Mouse (Mus musculus): ENCODE measurements around the gene Enah.

The Enah gene

GRCm38 (mm10) chr1:181873086-181873920 lies 146.5 kb downstream of the Enah start:
- no peak for DNase-seq (ENCODE audit: low spot score)

DNA sequence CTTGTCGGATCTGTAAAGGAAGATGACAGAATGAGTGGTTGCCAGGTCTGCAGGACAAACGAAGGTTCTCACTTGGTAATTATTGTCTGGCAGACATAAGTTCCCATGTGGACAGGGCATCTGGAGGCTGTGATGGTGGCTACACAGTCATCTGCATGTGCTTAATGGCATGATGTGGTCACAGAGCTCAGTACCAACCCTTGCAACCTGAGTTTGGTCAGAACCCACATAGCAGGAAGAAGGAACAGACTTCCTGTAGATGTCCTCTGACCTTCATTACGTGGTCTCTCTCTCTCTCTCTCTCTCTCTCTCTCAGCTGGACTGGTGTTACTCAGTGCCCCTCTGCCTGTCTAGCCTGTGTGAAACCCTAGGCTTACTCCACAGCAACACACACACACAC lies 147.2 kb downstream of the Enah start:
- no peak for DNase-seq (ENCODE audit: low spot score)

- no peak for DNase-seq (ENCODE audit: low spot score)
Observed at GRCm38 (mm10) chr1:181866429-181867280, 153.1 kb downstream of the Enah start.

- no peak for DNase-seq (ENCODE audit: low spot score)
Observed at GRCm38 (mm10) chr1:181865863-181866216, 153.9 kb downstream of the Enah start.

DNA sequence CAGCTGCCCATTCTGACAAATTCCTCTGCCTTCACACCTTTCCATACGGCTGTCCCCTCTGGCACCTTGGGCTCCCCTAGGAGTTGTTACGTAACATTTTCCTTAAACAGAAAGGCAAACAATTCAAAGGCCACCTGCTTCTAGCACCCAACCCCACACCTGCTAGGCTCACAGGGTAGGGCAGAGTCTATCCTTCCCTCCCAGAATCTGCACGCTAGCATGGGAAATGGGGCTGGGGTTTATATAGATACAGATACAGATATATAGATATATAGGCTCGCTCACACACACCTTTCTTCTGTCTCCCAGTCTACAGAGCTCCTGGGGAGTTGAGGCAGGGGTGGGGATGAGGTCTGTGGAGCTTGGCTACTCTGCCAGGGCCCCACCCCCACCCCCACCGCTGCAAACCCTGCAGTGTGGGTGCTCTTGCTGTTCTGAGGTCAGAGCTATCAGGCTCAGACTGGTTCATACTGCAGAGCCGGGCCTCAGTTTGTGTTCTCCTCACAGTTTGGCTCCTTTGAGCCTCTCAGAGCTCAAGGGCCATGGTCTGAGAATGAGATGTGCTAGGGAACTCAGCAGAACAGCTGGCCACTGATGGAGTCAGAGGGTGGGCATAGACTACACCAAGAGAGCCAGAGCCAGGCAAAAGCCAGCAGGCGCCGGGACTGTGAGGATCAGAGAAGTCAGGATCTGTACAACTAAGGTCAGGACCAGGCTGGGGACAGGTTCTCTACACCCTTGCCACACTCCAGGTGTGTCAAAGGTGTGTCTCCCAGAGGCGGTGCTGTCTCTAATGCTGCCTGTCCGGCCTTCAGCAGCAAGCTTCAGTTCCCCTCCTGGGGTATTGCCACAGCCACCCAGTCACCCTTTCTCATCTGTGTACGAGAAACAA lies 154.6 kb downstream of the Enah start:
- DNase-seq (ENCODE audit: low spot score), result no peak

- DNase-seq (ENCODE audit: low spot score), result no peak
Observed at GRCm38 (mm10) chr1:181863431-181863830, 156.4 kb downstream of the Enah start.

DNA sequence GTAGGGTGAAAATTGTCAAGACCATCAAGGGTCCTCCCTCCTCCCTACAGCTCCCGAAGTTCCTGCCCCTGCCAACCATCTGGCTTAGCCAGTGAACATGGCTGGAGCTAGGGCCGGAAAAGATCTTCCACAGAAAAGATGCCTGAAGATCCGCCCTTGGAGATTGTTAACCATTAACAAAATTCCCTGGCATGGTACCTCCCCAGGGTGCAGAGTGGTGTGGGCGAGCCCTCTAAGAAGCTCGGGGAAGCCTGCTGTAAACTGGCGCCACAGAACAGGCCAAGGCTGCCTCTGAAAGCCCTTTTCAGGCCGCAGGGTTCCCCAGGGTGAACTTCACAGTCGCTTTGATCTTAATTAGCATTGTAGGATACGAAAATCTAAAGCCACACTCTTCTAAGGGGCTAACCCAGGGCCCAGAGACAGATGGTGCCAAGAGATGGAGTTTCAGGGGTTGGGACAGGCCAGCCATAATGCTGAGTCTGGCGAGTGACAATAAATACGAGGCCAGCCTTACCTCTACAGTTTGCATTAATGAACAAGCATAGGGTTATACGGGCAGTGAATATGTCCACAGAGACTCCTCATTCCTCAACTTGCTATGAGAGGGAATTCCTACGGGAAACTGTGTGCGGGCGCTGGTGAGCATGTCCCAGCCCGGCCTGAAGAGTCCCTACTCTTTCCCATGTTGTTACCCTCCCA lies 157.0 kb downstream of the Enah start:
- DNase-seq (ENCODE audit: low spot score), result no peak

GRCm38 (mm10) chr1:181861181-181861902 lies 158.4 kb downstream of the Enah start:
- DNase-seq (ENCODE audit: low spot score), result no peak

DNA sequence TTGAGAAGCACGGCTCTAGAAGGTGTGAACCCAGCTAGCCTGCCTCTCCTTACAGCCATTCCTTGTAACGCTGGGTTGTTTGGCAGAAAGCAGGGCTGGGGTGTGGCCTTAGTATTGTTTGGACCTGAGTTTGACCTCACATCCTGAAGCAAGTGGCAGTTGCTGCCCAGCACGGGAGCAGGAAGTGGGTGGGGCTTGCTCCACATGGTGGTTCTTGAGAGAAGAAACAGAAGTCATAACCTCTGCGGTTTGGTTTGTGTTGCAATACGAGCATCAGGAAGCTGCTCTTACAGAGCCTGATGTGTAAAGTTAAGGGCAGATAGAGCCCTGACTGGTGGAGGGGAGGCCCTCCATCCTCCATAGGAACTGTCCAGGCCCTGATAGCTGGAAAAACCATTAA lies 159.1 kb downstream of the Enah start:
- DNase-seq (ENCODE audit: low spot score), result no peak

GRCm38 (mm10) chr1:181856329-181856728 lies 163.5 kb downstream of the Enah start:
- DNase-seq (ENCODE audit: low spot score), result no peak

GRCm38 (mm10) chr1:181854829-181855228 lies 165.0 kb downstream of the Enah start:
- no peak for DNase-seq (ENCODE audit: low spot score)

GRCm38 (mm10) chr1:181853081-181853736 lies 166.6 kb downstream of the Enah start:
- no peak for DNase-seq (ENCODE audit: low spot score)

GRCm38 (mm10) chr1:181852466-181852865 lies 167.3 kb downstream of the Enah start:
- DNase-seq (ENCODE audit: low spot score), result no peak

DNA sequence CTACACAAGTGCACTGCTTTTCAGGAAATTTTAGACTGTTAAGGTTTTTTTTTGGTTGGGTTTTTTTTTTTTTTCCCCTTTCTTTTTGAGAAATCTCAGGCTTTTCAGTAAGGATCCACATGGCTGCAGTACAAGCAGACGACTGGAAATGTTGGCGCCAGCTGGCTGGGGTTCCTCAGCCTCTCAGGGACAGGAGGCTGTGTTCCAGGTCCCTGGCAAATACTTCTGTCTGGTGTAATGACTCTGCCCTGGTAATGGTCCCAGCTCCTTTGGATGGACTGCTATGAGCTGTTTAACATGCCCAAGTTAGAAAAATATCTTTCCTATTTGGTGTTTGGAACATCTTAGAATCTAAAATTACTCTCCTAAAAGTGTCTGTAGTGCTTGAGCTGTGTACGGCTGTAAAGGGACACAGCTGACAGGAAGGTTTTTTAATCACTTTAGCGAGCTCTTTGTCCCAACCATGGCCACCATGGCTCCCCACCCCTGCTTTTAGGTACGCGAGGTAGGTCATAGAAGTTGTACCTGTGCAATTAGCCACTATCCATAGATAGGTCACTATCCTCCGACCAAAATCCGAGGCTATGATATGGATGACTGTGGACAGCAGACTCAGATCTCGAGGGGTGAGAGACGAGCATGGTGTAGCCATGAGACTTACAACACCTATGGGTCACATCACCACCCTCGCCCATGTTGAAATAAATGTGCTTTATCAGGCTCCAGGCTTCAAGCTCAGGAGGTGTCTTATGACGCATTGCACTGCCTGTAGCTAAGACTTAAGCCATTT lies 168.1 kb downstream of the Enah start:
- DNase-seq (ENCODE audit: low spot score), result no peak

GRCm38 (mm10) chr1:181850441-181850840 lies 169.3 kb downstream of the Enah start:
- DNase-seq (ENCODE audit: low spot score), result no peak

- DNase-seq (ENCODE audit: low spot score), result no peak
Observed at GRCm38 (mm10) chr1:181848210-181848609, 171.6 kb downstream of the Enah start.

DNA sequence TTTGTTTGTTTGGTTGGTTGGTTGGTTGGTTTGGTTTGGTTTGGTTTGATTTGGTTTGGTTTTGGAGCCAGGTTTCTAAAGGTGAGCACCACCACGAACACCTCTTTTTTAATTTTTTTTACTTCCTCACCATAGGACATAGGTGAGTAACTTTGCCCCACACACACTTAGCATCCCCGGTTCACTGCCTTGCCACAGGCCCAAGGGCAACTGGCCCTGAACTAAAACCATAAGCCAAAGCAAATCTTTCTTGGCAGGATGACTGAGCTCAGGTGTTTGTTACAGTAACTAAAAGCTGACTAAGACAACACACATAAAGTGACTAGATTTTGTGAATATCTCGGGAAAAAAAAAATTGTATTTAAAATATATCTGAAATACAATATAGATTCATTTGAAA lies 172.4 kb downstream of the Enah start:
- DNase-seq (ENCODE audit: low spot score), result no peak
